Mouse (Mus musculus): ENCODE measurements around the gene Magi1.

Gene Magi1

DNA sequence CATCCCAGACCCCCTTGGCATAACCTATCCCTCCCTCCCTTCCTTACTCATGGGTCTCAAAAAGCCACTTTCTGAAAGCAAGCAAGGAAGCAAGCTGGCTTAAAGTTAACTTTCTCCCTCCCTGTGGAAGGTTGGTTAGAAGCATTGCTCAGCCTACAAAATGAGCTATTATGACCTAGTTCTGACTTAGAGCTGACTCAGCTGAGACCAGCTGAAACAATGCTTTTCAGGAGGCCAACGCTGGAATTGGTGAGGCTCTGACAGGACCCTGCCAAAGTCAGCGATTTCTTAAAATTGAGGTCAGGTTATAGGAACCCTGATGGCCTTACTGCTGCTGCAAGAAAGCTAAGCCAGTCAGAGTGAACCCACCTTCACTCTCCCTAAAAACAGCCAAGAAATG lies 386.2 kb downstream of the Magi1 start:
- DNase-seq (ENCODE audit: low read depth, low spot score): peak; percentile 52

DNA sequence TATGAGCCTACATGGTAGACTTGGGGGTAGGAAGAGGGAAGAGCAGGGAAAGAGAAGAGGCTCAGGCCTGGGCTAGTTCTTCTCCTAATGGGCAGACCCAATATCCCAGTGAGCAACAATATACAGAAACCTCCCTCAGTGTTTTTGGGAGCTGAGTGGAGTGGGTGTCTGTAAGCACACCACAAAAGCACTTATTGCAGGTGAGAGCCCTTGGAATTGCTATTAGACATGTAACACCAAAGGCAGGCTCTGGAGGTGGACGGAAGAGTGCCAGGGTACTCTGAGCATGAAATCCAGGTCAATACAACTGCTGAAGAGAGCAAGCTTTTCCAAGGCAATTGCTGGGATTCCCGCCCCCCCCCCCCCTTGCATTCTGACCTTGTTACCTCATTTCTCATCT lies 388.0 kb downstream of the Magi1 start:
- no peak for DNase-seq (ENCODE audit: low read depth, low spot score)

DNA sequence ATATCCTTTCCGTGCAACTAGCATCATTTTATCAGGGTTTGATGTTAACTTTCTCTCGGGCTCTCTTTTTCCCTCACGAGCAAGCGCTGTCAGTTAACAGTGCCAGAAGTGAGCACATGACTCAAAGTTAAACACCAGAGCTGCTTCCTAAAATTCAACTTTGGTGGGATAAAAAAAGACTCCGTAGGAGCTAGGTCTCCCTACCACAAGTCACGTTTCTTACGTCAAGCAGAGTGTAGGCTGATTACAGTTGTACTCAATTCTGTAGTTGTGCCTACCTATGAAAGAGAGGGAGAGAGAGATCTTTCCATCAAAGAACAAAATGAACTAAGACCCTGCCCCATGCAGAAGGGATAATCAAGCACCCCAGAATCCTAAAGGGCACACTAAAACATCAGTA lies 389.8 kb downstream of the Magi1 start:
- no peak for DNase-seq (ENCODE audit: low read depth, low spot score)

DNA sequence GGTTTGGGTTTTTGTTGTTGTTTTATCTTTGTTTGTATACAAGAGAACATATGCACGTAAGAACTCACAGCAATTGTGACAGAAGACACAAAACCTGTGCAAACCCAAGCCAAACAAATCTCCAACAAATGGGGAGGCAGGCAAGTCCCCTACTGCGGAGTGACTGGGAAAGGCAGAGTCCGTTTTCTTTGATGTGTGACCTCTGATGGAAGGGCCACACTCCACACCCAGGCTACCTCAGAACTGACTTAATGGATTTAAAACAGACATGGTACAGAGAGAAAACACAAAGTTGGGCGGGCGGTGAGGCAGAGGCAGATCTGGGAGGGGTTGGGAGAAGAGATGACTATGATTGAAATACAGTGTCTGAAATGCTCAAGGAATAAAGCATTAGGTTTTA lies 390.8 kb downstream of the Magi1 start:
- no peak for DNase-seq (ENCODE audit: low read depth, low spot score)

DNA sequence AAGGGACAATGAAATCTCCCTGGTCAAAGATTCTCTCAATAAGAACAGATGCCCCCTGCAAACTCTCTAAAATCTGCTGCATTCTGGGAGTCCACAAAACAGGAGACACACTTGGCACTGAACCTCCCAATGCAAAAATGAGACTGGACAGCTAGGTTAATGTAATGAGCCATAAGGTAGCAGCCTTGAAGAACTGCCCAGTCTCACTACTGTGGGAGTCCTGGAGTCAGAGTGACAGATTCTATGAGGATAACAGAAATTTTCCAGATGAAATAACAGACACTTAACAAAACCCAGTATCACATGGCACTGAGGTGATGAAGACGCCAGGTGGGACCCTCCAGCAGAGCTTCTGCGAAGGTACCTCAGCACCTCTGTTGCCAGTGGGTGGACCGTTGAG lies 393.7 kb downstream of the Magi1 start:
- no peak for DNase-seq (ENCODE audit: low read depth, low spot score)

DNA sequence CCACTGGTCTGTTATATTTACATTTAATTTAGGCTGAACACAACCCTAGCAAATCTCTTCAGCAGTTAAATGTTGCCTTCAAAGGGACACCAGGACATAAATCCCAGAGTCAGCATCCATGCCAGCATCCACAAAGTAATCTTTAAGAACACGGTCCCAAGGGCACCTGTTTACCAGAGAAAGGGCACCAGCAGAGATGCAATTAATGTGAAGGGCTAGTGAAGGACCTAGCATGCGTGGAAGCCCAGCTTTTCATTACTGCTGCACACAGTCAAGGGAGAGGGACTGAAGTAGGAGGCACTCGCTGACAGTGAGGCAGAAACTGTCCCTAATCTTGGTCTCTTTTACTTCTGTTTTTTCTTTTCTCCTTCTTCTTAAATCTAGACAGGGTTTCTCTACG lies 406.4 kb downstream of the Magi1 start:
- DNase-seq (ENCODE audit: low read depth, low spot score): no peak

GRCm38 (mm10) chr6:93874936-93875335 lies 408.8 kb downstream of the Magi1 start:
- no peak for DNase-seq (ENCODE audit: low read depth, low spot score)

DNA sequence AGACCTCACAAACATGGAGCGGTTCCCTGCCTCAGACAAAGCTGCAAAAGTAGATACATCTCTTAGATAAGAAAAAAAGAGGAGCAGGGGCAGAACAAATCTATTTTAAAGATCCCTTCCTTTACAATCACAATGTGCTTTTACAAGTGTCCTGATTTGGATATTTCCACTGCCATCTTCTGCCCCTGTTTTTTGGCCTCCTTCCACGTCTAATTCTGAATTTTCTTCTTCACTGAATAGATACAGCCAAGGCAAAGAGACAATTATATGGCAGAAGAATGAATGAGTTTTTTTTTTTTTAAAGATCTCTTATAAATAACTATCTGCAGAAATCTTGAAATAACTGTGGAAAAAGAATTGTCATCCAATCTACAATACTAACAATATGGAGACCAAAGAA lies 409.3 kb downstream of the Magi1 start:
- DNase-seq (ENCODE audit: low read depth, low spot score): no peak

- no peak for DNase-seq (ENCODE audit: low read depth, low spot score)
Observed at GRCm38 (mm10) chr6:93873536-93873935, 410.2 kb downstream of the Magi1 start.

DNA sequence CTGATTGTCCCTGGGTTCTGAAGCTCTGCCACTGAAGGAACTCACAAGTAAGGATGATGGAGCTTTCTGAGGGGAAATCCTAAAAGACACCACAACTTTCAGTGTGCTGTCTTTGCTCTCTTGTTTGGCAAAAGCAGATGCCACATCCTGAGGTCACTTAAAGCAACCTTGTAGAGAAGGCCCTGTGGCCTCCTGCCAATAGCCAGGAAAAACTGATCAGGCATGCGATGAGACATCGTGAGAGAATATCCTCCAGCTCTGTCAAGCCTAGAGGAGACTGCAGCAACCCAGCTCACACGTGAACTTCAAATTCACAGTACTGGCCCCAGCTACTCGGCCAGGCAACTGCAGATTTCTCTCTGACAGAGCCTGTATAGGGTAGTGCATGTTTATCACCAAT lies 412.2 kb downstream of the Magi1 start:
- peak; percentile 17 for DNase-seq (ENCODE audit: low read depth, low spot score)

- DNase-seq (ENCODE audit: low read depth, low spot score): no peak
Observed at GRCm38 (mm10) chr6:93870023-93870422, 413.7 kb downstream of the Magi1 start.

GRCm38 (mm10) chr6:93862263-93862662 lies 421.5 kb downstream of the Magi1 start:
- DNase-seq (ENCODE audit: low read depth, low spot score): no peak

DNA sequence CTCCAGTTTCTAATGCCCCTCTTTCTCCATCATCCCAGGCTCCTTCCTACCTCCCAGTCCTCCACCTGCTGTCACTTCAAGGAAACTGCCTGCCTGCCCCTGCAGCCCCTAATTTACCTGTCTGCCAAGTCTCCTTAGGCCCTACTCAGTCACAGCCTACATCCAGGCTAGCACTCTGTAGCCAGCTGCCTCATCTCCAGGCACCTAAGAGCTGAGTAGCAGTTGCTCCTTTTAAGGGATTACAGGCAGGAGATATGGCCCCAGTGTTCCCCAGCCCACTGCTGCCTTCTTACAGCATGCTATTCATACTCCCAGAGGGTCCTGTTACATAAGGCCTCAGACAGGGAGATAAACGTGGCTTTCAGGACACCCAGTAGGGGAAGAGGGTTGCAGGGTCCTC lies 426.9 kb downstream of the Magi1 start:
- no peak for DNase-seq (ENCODE audit: low read depth, low spot score)

- peak; percentile 20 for DNase-seq (ENCODE audit: low read depth, low spot score)
Observed at GRCm38 (mm10) chr6:93855806-93856641, 427.7 kb downstream of the Magi1 start.

DNA sequence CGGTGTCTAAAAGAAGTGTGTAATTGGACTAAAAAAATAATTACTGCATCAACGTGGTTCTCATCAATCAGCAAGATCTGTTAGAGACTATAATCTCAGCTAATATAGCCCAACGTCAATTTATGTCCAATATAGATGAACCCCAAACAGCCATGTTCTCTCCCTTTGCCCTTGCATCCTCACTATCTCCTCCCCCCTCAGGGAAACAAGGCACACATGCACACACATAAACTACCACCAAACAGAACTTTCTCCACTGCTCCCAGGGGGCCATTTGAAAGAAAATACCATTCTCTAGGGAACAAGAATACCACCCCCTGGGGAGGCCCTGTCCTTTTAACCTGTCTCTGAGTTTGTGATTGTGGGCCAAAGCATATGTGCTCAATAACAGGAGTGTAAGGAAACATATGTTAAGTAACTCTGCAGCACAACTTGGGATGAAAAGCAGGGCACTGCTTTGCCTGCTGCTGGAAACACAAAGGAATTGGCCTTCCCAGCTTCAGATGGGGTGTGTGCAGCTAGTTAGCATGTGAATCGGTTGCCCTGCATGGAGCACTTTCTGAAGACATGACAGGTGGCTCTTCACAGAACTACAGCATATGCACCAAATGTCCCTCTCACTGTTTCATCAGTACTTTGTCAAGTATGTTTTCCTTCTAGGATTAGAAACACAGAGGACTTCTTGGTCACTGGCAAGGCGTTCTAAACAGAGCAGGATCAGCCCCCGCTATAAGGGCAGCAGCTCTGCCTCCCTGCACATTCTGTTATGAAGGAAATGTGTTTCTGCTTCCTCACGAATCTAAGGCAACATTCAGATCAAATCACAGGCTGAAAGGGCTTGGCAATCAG lies 434.6 kb downstream of the Magi1 start:
- no peak for DNase-seq (ENCODE audit: low read depth, low spot score)

DNA sequence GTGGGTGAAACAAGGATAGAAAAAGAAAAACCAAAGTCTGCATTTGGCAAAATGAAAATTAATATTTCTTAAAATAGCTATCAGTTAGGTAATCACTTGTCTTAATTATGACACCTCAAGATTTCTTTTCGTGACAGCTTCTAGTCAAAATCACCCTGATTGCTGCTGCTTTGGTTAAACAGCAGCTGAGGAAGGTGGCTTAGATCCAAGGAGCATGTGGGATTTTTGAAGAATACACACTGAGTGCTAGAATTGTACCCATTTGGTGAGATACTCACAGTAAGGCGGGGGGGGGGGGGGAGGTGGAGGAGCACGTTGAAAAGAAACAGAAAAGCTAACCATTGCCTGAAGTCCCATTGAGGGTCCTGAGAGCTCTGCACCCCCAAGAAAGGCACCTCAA lies 438.2 kb downstream of the Magi1 start:
- DNase-seq (ENCODE audit: low read depth, low spot score): no peak

- no peak for DNase-seq (ENCODE audit: low read depth, low spot score)
Observed at GRCm38 (mm10) chr6:93845080-93845479, 438.6 kb downstream of the Magi1 start.

DNA sequence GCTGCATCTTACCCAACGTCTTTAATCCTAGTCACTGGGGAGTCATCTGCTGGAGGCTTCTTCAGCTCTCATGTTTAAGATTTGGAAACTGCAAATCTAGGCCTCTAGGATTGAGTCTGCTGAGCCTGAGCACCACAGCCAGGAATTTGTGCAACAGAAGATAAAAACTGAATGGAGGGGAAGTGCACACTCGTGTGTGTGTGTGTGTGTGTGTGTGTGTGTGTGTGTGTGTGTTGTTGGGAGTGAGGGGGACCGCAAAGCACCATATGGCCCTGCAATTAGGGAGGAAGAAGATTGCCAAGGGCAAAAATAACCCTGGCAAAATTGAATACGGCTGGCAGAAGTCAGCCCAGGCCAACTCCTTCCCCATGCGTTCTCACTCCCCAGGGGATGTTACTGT lies 439.1 kb downstream of the Magi1 start:
- DNase-seq (ENCODE audit: low read depth, low spot score): no peak

GRCm38 (mm10) chr6:93838398-93838797 lies 445.3 kb downstream of the Magi1 start:
- DNase-seq (ENCODE audit: low read depth, low spot score): no peak

DNA sequence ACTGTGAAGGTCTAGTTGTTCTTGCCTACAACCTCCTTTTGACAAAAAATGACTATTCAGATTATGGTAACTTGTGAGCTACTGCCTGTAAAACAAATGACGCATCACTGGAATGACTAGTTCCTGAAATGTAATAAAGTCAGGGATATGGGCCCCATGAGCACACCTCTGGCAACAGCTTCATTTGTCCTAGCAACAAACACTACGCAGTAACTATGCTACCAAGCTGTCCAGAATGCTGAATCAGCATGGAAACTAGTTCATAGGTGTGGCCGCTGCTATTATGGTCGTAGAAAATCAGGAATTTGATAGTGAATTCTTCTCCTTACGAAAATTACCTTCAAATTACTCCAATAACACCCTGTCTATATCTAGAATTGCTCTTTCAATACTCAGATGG lies 447.1 kb downstream of the Magi1 start:
- no peak for DNase-seq (ENCODE audit: low read depth, low spot score)

DNA sequence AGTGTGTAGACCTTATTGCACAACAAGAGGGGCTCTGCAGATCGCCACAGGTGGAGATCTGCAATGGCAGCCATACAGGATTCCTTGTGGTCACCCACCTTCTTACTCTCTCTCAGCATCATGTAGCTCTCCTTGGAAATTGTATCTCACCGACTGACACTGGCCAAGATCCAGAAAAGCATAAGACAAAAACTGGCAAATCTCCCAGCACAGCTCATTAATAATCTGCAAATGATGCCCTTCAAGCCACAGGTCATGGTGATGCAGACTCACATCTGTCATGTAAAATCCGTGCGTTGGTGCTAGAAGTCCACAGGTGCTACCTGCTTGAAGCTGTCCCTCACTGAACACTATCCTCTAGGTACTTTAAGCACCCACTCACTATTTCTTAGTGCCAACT lies 448.5 kb downstream of the Magi1 start:
- DNase-seq (ENCODE audit: low read depth, low spot score): no peak

GRCm38 (mm10) chr6:93828262-93828661 lies 455.5 kb downstream of the Magi1 start:
- no peak for DNase-seq (ENCODE audit: low read depth, low spot score)

DNA sequence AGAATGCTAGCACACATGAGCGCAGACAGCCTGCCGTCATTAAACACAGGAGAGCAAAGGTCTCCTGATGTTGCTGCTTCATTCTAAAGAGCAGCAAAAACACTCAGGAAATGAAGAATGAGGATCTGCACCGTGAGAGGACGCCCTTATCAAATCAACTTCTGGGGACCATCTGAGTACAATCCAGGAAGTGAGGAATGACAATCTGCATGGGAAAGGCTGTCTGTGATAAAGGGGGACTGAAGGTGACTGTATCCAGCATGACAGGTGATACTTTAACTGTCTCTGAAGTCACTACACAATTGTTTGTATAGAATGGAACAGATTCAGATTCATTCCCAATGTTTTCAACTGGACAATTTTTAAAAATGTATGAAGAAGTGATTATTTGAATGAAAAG lies 456.8 kb downstream of the Magi1 start:
- DNase-seq (ENCODE audit: low read depth, low spot score): no peak
